8 mouse cellular contexts compared by ENCODE assay signal in genomic region chr15:102074876-102075585, GRCm38 (mm10). TPM values are rescaled to one million over a fixed set of nuclear protein-coding genes. Genes with fewer than 3 reads are reported as not detected.
DNase-seq lines count a peak whose midpoint lies in the region; ATAC-seq and TF ChIP-seq lines count a peak whose summit lies in the region.

No protein-coding gene starts in this region.

- H3K4me3 ChIP-seq in lung, embryonic 16.5 days (ENCODE audit: low read length), result peak overlapping the region; percentile 100
- H3K4me3 ChIP-seq in forebrain, embryonic 10.5 days, result peak overlapping the region; percentile 87
- peak overlapping the region; percentile 98 for H3K4me3 ChIP-seq in limb, embryonic 14.5 days (replicated peaks; ENCODE audit: low read length)
- peak overlapping the region; percentile 97 for H3K4me3 ChIP-seq in stomach, embryonic 14.5 days (ENCODE audit: low read depth, low read length)

- peak overlapping the region; percentile 97 for H3K27ac ChIP-seq in lung, embryonic 16.5 days (ENCODE audit: low read length)
- peak overlapping the region; percentile 99 for H3K27ac ChIP-seq in forebrain, embryonic 10.5 days
- H3K27ac ChIP-seq in limb, embryonic 14.5 days (replicated peaks; ENCODE audit: low read depth, low read length), result peak overlapping the region; percentile 95; the same call in 1 of the 2 replicates
- no peak overlapping the region; the same call in 1 of the 2 replicates for H3K27ac ChIP-seq in stomach, embryonic 14.5 days (ENCODE audit: low read length)

- H3K36me3 ChIP-seq in lung, embryonic 16.5 days (ENCODE audit: control insufficient read depth, insufficient read depth, low read length), result no peaks in the 10 kb centered on the region
- peaks cover 28% of the 10 kb centered on the region for H3K36me3 ChIP-seq in forebrain, embryonic 10.5 days (replicated peaks)
- H3K36me3 ChIP-seq in limb, embryonic 14.5 days (ENCODE audit: control insufficient read depth, insufficient read depth, low read length), result no peaks in the 10 kb centered on the region
- no peaks in the 10 kb centered on the region for H3K36me3 ChIP-seq in stomach, embryonic 14.5 days (ENCODE audit: control insufficient read depth, insufficient read depth, low read length)

- no peaks in the 10 kb centered on the region for H3K27me3 ChIP-seq in lung, embryonic 16.5 days (ENCODE audit: control insufficient read depth, insufficient read depth, low read depth, low read length)
- H3K27me3 ChIP-seq in forebrain, embryonic 10.5 days (ENCODE audit: poor library complexity, severe bottlenecking), result no peaks in the 10 kb centered on the region
- no peaks in the 10 kb centered on the region for H3K27me3 ChIP-seq in limb, embryonic 14.5 days (ENCODE audit: control insufficient read depth, insufficient read depth, low read length)
- no peaks in the 10 kb centered on the region for H3K27me3 ChIP-seq in stomach, embryonic 14.5 days (ENCODE audit: control insufficient read depth, insufficient read depth, low read length)

- H3K4me1 ChIP-seq in lung, embryonic 16.5 days (replicated peaks; ENCODE audit: control insufficient read depth, insufficient read depth, low read length), result peaks cover 18% of the 10 kb centered on the region
- H3K4me1 ChIP-seq in forebrain, embryonic 10.5 days, result peaks cover 25% of the 10 kb centered on the region
- H3K4me1 ChIP-seq in limb, embryonic 14.5 days (ENCODE audit: control insufficient read depth, insufficient read depth, low read length), result peaks cover 12% of the 10 kb centered on the region; the same call in 1 of the 2 replicates
- H3K4me1 ChIP-seq in stomach, embryonic 14.5 days (ENCODE audit: control insufficient read depth, insufficient read depth, low read length), result peaks cover 16% of the 10 kb centered on the region; the same call in 1 of the 2 replicates

- no peaks in the 10 kb centered on the region for H3K9me3 ChIP-seq in lung, embryonic 16.5 days (ENCODE audit: control insufficient read depth, low read length)
- H3K9me3 ChIP-seq in forebrain, embryonic 10.5 days, result no peaks in the 10 kb centered on the region
- no peaks in the 10 kb centered on the region for H3K9me3 ChIP-seq in limb, embryonic 14.5 days (ENCODE audit: control insufficient read depth, low read length)
- H3K9me3 ChIP-seq in stomach, embryonic 14.5 days (ENCODE audit: control insufficient read depth, low read depth, low read length), result no peaks in the 10 kb centered on the region

- 3% methylated on average over 11 of the region's 11 CpGs for WGBS in lung, embryonic 16.5 days
- WGBS in forebrain, embryonic 10.5 days, result 17% methylated on average over 11 of the region's 11 CpGs
- WGBS in limb, embryonic 14.5 days, result 10% methylated on average over 11 of the region's 11 CpGs
- 6% methylated on average over 11 of the region's 11 CpGs for WGBS in stomach, embryonic 14.5 days

- peak overlapping the region; percentile 98 for H3K9ac ChIP-seq in lung, embryonic 16.5 days (ENCODE audit: low read length)
- peak overlapping the region; percentile 83 for H3K9ac ChIP-seq in limb, embryonic 14.5 days (ENCODE audit: low read depth, low read length, severe bottlenecking)
- H3K9ac ChIP-seq in stomach, embryonic 14.5 days (replicated peaks; ENCODE audit: low read depth, low read length), result peak overlapping the region; percentile 93

- H3K4me2 ChIP-seq in lung, embryonic 16.5 days (ENCODE audit: low read depth, low read length), result peak overlapping the region; percentile 82
- H3K4me2 ChIP-seq in limb, embryonic 14.5 days (replicated peaks; ENCODE audit: low read depth, low read length, severe bottlenecking), result peak overlapping the region; percentile 65
- peak overlapping the region; percentile 63 for H3K4me2 ChIP-seq in stomach, embryonic 14.5 days (replicated peaks; ENCODE audit: low read depth, low read length)

- no peak for ATAC-seq in lung, embryonic 16.5 days (ENCODE audit: low read depth)
- ATAC-seq in limb, embryonic 14.5 days (ENCODE audit: low FRiP score, low read depth), result no peak
- ATAC-seq in stomach, embryonic 14.5 days (ENCODE audit: insufficient number of reproducible peaks, insufficient read depth, low FRiP score, low read depth), result no peak

- no peak for TF ChIP-seq POLR2A in limb, embryonic 14.5 days (IDR thresholded peaks at IDR 0.05; ENCODE audit: borderline replicate concordance, extremely low read depth, insufficient read depth, insufficient read length)

- DNase-seq in lung, postnatal 4 days, result no peak
- DNase-seq in forebrain, embryonic 10.5 days (ENCODE audit: extremely low spot score, low spot score), result no peak
- DNase-seq in limb, embryonic 14.5 days (ENCODE audit: low spot score), result no peak
- no peak for DNase-seq in thymus, postnatal 36 days
- no peak for DNase-seq in frontal cortex, postnatal 10 days (ENCODE audit: low spot score in 2 of 2)
- DNase-seq in B cell, adult 2 months, result no peak

RNA-seq across cellular contexts. Expression of gene Eif4b, which starts 1.5 kb away (rescaled TPM):
- polyA plus RNA-seq in lung, embryonic 16.5 days (2015; fragmentation: Nextera tagmentation; extraction: Ambion mirVana), result 122 and 123 TPM in 2 replicates
- polyA plus RNA-seq in forebrain, embryonic 10.5 days (2016; fragmentation: Nextera tagmentation; extraction: Ambion mirVana), result 140 and 143 TPM in 2 replicates
- polyA plus RNA-seq in limb, embryonic 14.5 days (2012; rRNA removed), result 165 and 199 TPM in 2 replicates
- polyA plus RNA-seq in limb, embryonic 14.5 days (2014; fragmentation: Nextera tagmentation; extraction: Ambion mirVana), result 133 and 134 TPM in 2 replicates
- polyA plus RNA-seq in stomach, embryonic 14.5 days (2014; fragmentation: Nextera tagmentation; extraction: Ambion mirVana), result 129 and 134 TPM in 2 replicates

RNA-seq across cellular contexts. Expression of gene Tns2, which starts 25.2 kb away (rescaled TPM):
- 68.5 and 72.8 TPM in 2 replicates for polyA plus RNA-seq in lung, embryonic 16.5 days (2015; fragmentation: Nextera tagmentation; extraction: Ambion mirVana)
- 11.1 and 13.1 TPM in 2 replicates for polyA plus RNA-seq in forebrain, embryonic 10.5 days (2016; fragmentation: Nextera tagmentation; extraction: Ambion mirVana)
- polyA plus RNA-seq in limb, embryonic 14.5 days (2012; rRNA removed), result 114 and 134 TPM in 2 replicates
- polyA plus RNA-seq in limb, embryonic 14.5 days (2014; fragmentation: Nextera tagmentation; extraction: Ambion mirVana), result 62.5 and 66.3 TPM in 2 replicates
- 42.6 and 48.5 TPM in 2 replicates for polyA plus RNA-seq in stomach, embryonic 14.5 days (2014; fragmentation: Nextera tagmentation; extraction: Ambion mirVana)

RNA-seq across cellular contexts. Expression of gene Krt18, which starts 47.1 kb away (rescaled TPM):
- polyA plus RNA-seq in lung, embryonic 16.5 days (2015; fragmentation: Nextera tagmentation; extraction: Ambion mirVana), result 263 and 293 TPM in 2 replicates
- polyA plus RNA-seq in forebrain, embryonic 10.5 days (2016; fragmentation: Nextera tagmentation; extraction: Ambion mirVana), result 34.4 and 37.1 TPM in 2 replicates
- 5.9 and 7.6 TPM in 2 replicates for polyA plus RNA-seq in limb, embryonic 14.5 days (2012; rRNA removed)
- 16.4 and 22.3 TPM in 2 replicates for polyA plus RNA-seq in limb, embryonic 14.5 days (2014; fragmentation: Nextera tagmentation; extraction: Ambion mirVana)
- 407 and 452 TPM in 2 replicates for polyA plus RNA-seq in stomach, embryonic 14.5 days (2014; fragmentation: Nextera tagmentation; extraction: Ambion mirVana)
